Mouse (Mus musculus) kidney, adult 9 months (tissue): ENCODE data around the gene Ssbp4.

Experiments used
- DNase-seq: peaks from one replicate; pipeline ENCODE4 v3.0.0; 2022

Ssbp4 gene

GRCm38 (mm10) chr8:70630532-70631381 is 22.1 kb upstream of the Ssbp4 start:
- DNase-seq = peak; percentile 88

GRCm38 (mm10) chr8:70629574-70630531 is 21.2 kb upstream of the Ssbp4 start:
- DNase-seq = peak; percentile 91

- no peak for DNase-seq
These were observed 20.4 kb upstream of the Ssbp4 start for GRCm38 (mm10) chr8:70628986-70629490.

GRCm38 (mm10) chr8:70627041-70627440 is 18.4 kb upstream of the Ssbp4 start:
- DNase-seq = no peak

- DNase-seq = peak; percentile 79
These were observed 16.4 kb upstream of the Ssbp4 start for GRCm38 (mm10) chr8:70625104-70625503.

GRCm38 (mm10) chr8:70622220-70622619 is 13.5 kb upstream of the Ssbp4 start:
- no peak for DNase-seq

- DNase-seq = no peak
These were observed 10.2 kb upstream of the Ssbp4 start for GRCm38 (mm10) chr8:70618888-70619334.

GRCm38 (mm10) chr8:70617985-70618384 is 9.3 kb upstream of the Ssbp4 start:
- no peak for DNase-seq

GRCm38 (mm10) chr8:70616645-70617044 is 8.0 kb upstream of the Ssbp4 start:
- DNase-seq = no peak

- DNase-seq = no peak
These were observed 7.2 kb upstream of the Ssbp4 start, which contains the start of gene Lrrc25 for GRCm38 (mm10) chr8:70615894-70616293. Gene Lrrc25, plus strand, starts transcription at chr8:70616155.

GRCm38 (mm10) chr8:70615281-70615680 is 6.6 kb upstream of the Ssbp4 start:
- DNase-seq = no peak

- DNase-seq = no peak
These were observed 5.8 kb upstream of the Ssbp4 start for GRCm38 (mm10) chr8:70614469-70614868.

GRCm38 (mm10) chr8:70613763-70614162 is 5.1 kb upstream of the Ssbp4 start:
- no peak for DNase-seq

- peak; percentile 89 for DNase-seq
These were observed 3.2 kb upstream of the Ssbp4 start for GRCm38 (mm10) chr8:70611849-70612248.

- peak; percentile 78 for DNase-seq
These were observed 2.4 kb upstream of the Ssbp4 start for GRCm38 (mm10) chr8:70610796-70611771.

- peak; percentile 89 for DNase-seq
These were observed 1.4 kb upstream of the Ssbp4 start for GRCm38 (mm10) chr8:70609849-70610795.

- peak; percentile 87 for DNase-seq
These were observed 736 bp upstream of the Ssbp4 start for GRCm38 (mm10) chr8:70609368-70609848.

GRCm38 (mm10) chr8:70607898-70608748 is 549 bp downstream of the Ssbp4 start:
- no peak for DNase-seq

GRCm38 (mm10) chr8:70607603-70607897 is 1.1 kb downstream of the Ssbp4 start:
- no peak for DNase-seq
